In the genomic region with DNA sequence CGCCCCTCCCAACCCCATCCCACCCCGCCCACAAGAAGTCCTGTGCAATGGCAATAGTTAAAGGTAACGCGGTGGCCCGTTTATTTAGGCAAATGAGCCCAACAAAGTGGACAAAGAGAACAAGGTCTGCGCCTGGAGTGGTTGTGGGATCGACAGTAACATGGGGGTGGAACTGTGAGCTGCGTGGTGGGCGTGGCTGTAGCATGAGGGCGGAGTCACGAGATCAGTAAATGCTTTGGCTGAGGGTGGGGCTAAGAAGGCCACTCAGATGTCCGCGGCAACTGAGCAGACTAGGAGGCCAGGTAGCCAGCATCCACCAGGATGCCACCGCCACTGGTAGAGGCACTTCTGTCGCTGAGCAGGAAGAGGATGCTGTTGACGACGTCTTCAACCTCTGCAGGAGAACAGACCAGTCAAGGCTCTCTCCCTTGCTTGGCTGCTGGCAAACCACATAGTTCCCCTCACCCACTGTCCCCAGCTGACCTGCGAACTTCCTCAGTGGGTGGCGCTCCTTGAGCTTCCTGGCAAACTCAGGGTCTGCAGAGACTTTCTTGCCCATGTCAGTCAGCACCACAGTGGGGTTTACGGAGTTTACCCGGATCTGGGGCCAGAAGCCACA, we compare ENCODE assay signal across 8 mouse cellular contexts. TPM values are rescaled to one million over a fixed set of nuclear protein-coding genes. Genes with fewer than 3 reads are reported as not detected.
DNase-seq lines count a peak whose midpoint lies in the region; ATAC-seq lines count a peak whose summit lies in the region.
"Not testable (repeated sequence)": the region's sequence is repeated elsewhere in the genome, so short reads cannot be mapped to it uniquely, and the experiment has no call there.

No protein-coding gene starts in this region.

- H3K9me3 ChIP-seq in forebrain, embryonic 11.5 days (ENCODE audit: control insufficient read depth, low read length); liver, embryonic 12.5 days (replicated peaks): not testable (repeated sequence)

- peak overlapping the region; percentile 19; the same call in 1 of the 2 replicates for H3K4me2 ChIP-seq in forebrain, embryonic 11.5 days (ENCODE audit: low read depth, low read length, severe bottlenecking)
- H3K4me2 ChIP-seq in liver, embryonic 12.5 days, result peak overlapping the region; percentile 54

- H3K4me1 ChIP-seq in forebrain, embryonic 11.5 days (replicated peaks; ENCODE audit: control insufficient read depth, insufficient read depth, low read length), result not testable (repeated sequence)
- peaks cover 25% of the 10 kb centered on the region for H3K4me1 ChIP-seq in liver, embryonic 12.5 days

- H3K36me3 ChIP-seq in forebrain, embryonic 11.5 days (ENCODE audit: control insufficient read depth, insufficient read depth, low read length); liver, embryonic 12.5 days: not testable (repeated sequence)

- intact Hi-C loops in heart, postnatal 25 days (cut with DNase I), result not testable (repeated sequence)

- 0 out of 2 replicates have a peak, but pooled peaks have one; percentile 49 for ATAC-seq in forebrain, embryonic 11.5 days (replicated peaks; ENCODE audit: low FRiP score)
- 0 out of 2 replicates have a peak, but pooled peaks have one; percentile 45 for ATAC-seq in liver, embryonic 12.5 days
- ATAC-seq in megakaryocyte-erythroid progenitor cell, adult 5-6 weeks (replicated peaks; ENCODE audit: low FRiP score, low TSS enrichment, poor library complexity, severe bottlenecking), result peak; percentile 56

- 2% methylated on average over 18 of the region's 21 CpGs for WGBS in forebrain, embryonic 11.5 days
- 5% methylated on average over 18 of the region's 21 CpGs for WGBS in liver, embryonic 12.5 days (ENCODE audit: insufficient replicate concordance)

- H3K27ac ChIP-seq in forebrain, embryonic 11.5 days (ENCODE audit: low read depth, low read length); liver, embryonic 12.5 days: not testable (repeated sequence)

- not testable (repeated sequence) for H3K4me3 ChIP-seq in forebrain, embryonic 11.5 days (ENCODE audit: low read depth, low read length); liver, embryonic 12.5 days

- peak overlapping the region; percentile 20; the same call in 1 of the 2 replicates for H3K9ac ChIP-seq in forebrain, embryonic 11.5 days (ENCODE audit: low read length)
- H3K9ac ChIP-seq in liver, embryonic 12.5 days, result 0 out of 2 replicates have a peak overlapping the region, but pooled peaks have one; percentile 14

- H3K27me3 ChIP-seq in forebrain, embryonic 11.5 days (ENCODE audit: control insufficient read depth, insufficient read depth, low read length), result not testable (repeated sequence)
- H3K27me3 ChIP-seq in liver, embryonic 12.5 days (replicated peaks), result peaks cover 48% of the 10 kb centered on the region

- DNase-seq in 416B (ENCODE audit: low read depth), result peak; percentile 52
- DNase-seq in brain, adult 2 months (ENCODE audit: low read depth, low spot score), result peak; percentile 32
- DNase-seq in forebrain, embryonic 11.5 days (ENCODE audit: low spot score), result peak; percentile 79
- peak; percentile 2 for DNase-seq in heart, postnatal 25 days (ENCODE audit: low spot score)
- peak; percentile 49 to 62 for DNase-seq in kidney, adult 8-10 months
- peak; percentile 73 for DNase-seq in retina, embryonic 14.5 days (ENCODE audit: low spot score)

RNA-seq across cellular contexts. Expression of a gene that starts 2.4 kb away (rescaled TPM):
- polyA plus RNA-seq in forebrain, embryonic 11.5 days (2014; fragmentation: Nextera tagmentation; extraction: Ambion mirVana), result 1.8 TPM in 1 of 2 replicates, not detected in the other
- 10 to 100 TPM; 16.7 to 22.1 TPM for total RNA-seq in heart, postnatal 25 days (2021)
- 0.13 TPM in 1 of 2 replicates, not detected in the other for polyA plus RNA-seq in liver, embryonic 12.5 days (2016; fragmentation: Nextera tagmentation; extraction: Ambion mirVana)
- total RNA-seq in megakaryocyte-erythroid progenitor cell, adult 5-6 weeks (2014; fragmentation: Nextera tagmentation), result not detected in 2 replicates
- total RNA-seq in megakaryocyte-erythroid progenitor cell, adult 5-6 weeks (2017), result not detected in 2 replicates

RNA-seq across cellular contexts. Expression of a gene that starts 2.5 kb away (rescaled TPM):
- 10.8 and 11.8 TPM in 2 replicates for polyA plus RNA-seq in forebrain, embryonic 11.5 days (2014; fragmentation: Nextera tagmentation; extraction: Ambion mirVana)
- total RNA-seq in heart, postnatal 25 days (2021), result 1 to 10 TPM; 6.8 to 7.5 TPM
- 8.4 and 10.0 TPM in 2 replicates for polyA plus RNA-seq in liver, embryonic 12.5 days (2016; fragmentation: Nextera tagmentation; extraction: Ambion mirVana)
- 12.7 and 14.9 TPM in 2 replicates for total RNA-seq in megakaryocyte-erythroid progenitor cell, adult 5-6 weeks (2014; fragmentation: Nextera tagmentation)
- total RNA-seq in megakaryocyte-erythroid progenitor cell, adult 5-6 weeks (2017), result 6.2 and 10.2 TPM in 2 replicates

RNA-seq across cellular contexts. Expression of a gene that starts 8.3 kb away (rescaled TPM):
- polyA plus RNA-seq in forebrain, embryonic 11.5 days (2014; fragmentation: Nextera tagmentation; extraction: Ambion mirVana), result 7.5 and 10.6 TPM in 2 replicates
- 1 to 10 TPM; 1.2 to 1.8 TPM for total RNA-seq in heart, postnatal 25 days (2021)
- 2.8 and 3.1 TPM in 2 replicates for polyA plus RNA-seq in liver, embryonic 12.5 days (2016; fragmentation: Nextera tagmentation; extraction: Ambion mirVana)
- total RNA-seq in megakaryocyte-erythroid progenitor cell, adult 5-6 weeks (2014; fragmentation: Nextera tagmentation), result 1.6 and 2.9 TPM in 2 replicates
- not detected in 2 replicates for total RNA-seq in megakaryocyte-erythroid progenitor cell, adult 5-6 weeks (2017)

RNA-seq across cellular contexts. Expression of a gene that starts 15.8 kb away (rescaled TPM):
- polyA plus RNA-seq in forebrain, embryonic 11.5 days (2014; fragmentation: Nextera tagmentation; extraction: Ambion mirVana), result 53.3 and 54.4 TPM in 2 replicates
- total RNA-seq in heart, postnatal 25 days (2021), result 1 to 10 TPM; 5.6 to 6.2 TPM
- polyA plus RNA-seq in liver, embryonic 12.5 days (2016; fragmentation: Nextera tagmentation; extraction: Ambion mirVana), result 23.3 and 23.6 TPM in 2 replicates
- 25.3 and 34.4 TPM in 2 replicates for total RNA-seq in megakaryocyte-erythroid progenitor cell, adult 5-6 weeks (2014; fragmentation: Nextera tagmentation)
- 37.0 and 38.1 TPM in 2 replicates for total RNA-seq in megakaryocyte-erythroid progenitor cell, adult 5-6 weeks (2017)

RNA-seq across cellular contexts. Expression of a gene that starts 16.0 kb away (rescaled TPM):
- 121 and 130 TPM in 2 replicates for polyA plus RNA-seq in forebrain, embryonic 11.5 days (2014; fragmentation: Nextera tagmentation; extraction: Ambion mirVana)
- 10 to 100 TPM; 31.2 to 35.7 TPM for total RNA-seq in heart, postnatal 25 days (2021)
- polyA plus RNA-seq in liver, embryonic 12.5 days (2016; fragmentation: Nextera tagmentation; extraction: Ambion mirVana), result 130 and 137 TPM in 2 replicates
- 132 and 157 TPM in 2 replicates for total RNA-seq in megakaryocyte-erythroid progenitor cell, adult 5-6 weeks (2014; fragmentation: Nextera tagmentation)
- total RNA-seq in megakaryocyte-erythroid progenitor cell, adult 5-6 weeks (2017), result 95.0 and 99.4 TPM in 2 replicates

Comparison
In these comparisons a context has a peak if more than half of its experiments do, and no peak if none do; other contexts are left out.
1. DNase-seq: peak in every context shown above with its lines; median percentile 79 in forebrain, embryonic 11.5 days; 73 in retina, embryonic 14.5 days; 56 in kidney, adult 8-10 months; 52 in 416B; 32 in brain, adult 2 months; 2 in heart, postnatal 25 days.
2. RNA of a gene that starts 2.4 kb away (total RNA-seq): 16.7 to 22.1 TPM in heart, postnatal 25 days; not detected in megakaryocyte-erythroid progenitor cell, adult 5-6 weeks; every median in the first group is over 10 times any median in the second.
3. Peak in every context shown above with its lines, with median percentiles within 50 percentile points of each other: ATAC-seq.